Mouse (Mus musculus) G1E (cell line): ENCODE measurements around the gene Klk15.

Experiments used
- CTCF ChIP-seq: IDR thresholded peaks from 2 replicates; pipeline ENCODE4 v1.5.1; 2012; ENCODE audit warnings: low read depth, low read length, inconsistent platforms, mixed read lengths
- GATA1 ChIP-seq: IDR thresholded peaks from 2 replicates; pipeline ENCODE4 v1.6.1; 2012; ENCODE audit warnings: borderline replicate concordance, low read length, inconsistent platforms, mixed read lengths
- POLR2AphosphoS5 ChIP-seq: IDR thresholded peaks from 2 replicates; pipeline ENCODE4 v1.6.1; 2012; ENCODE audit warnings: low read depth, low read length, inconsistent platforms; ENCODE audit not compliant: insufficient replicate concordance
- TAL1 ChIP-seq: conservative IDR thresholded peaks from 2 replicates; pipeline ENCODE4 v1.6.1; 2012; ENCODE audit warnings: low read depth, low read length, inconsistent platforms, mixed read lengths

- no peak for TF ChIP-seq CTCF
- TF ChIP-seq TAL1: no peak
- no peak for TF ChIP-seq POLR2AphosphoS5
- no peak for TF ChIP-seq GATA1
Observed at GRCm38 (mm10) chr7:43950364-43950763, 16.8 kb downstream of the Klk15 start, which contains the start of gene Klk1b8.
